Mouse (Mus musculus) common myeloid progenitor, adult 5-6 weeks (primary cell): ENCODE data around the gene Rbm46. TPM values are rescaled to one million over a fixed set of nuclear protein-coding genes. Genes with fewer than 3 reads are reported as not detected.

ENCODE experiments used
- ATAC-seq: replicated peaks from 2 replicates; pipeline ENCODE4 v1.8.0; 2016; ENCODE audit warnings: low read depth, mild to moderate bottlenecking, moderate TSS enrichment, inconsistent platforms; ENCODE audit not compliant: poor library complexity, severe bottlenecking
- total RNA-seq: library from RNA; stranded (forward); fragments of 200-1000, 187-1606 nt; gene quantifications from 2 replicates; pipeline ENCODE4 v1.2.3, GENCODE M21; 2017

Gene Rbm46
- not detected in 2 replicates for total RNA-seq

DNA sequence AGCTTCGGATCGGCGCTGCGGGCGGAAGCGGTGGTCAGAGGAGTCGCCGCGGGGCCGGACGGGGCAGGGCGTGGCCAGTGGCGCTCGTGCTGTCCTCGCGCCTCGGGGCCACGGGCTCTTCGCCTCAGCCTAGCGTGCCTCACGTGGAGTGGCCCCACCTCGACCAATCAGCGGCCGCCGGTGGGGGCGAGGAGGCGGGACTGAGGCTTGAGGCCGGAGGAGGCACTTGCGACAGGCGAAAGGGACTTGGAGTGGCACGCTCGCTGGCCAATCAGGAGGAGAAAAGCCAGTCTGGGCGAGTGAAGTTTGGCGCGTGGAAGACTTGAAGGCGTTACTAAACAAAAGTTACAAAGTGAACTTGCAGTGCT, at the start of gene Rbm46:
Gene Rbm46, minus strand, starts transcription at position 112 of the 368 bp plus-strand sequence.
- peak; percentile 80 for ATAC-seq

DNA sequence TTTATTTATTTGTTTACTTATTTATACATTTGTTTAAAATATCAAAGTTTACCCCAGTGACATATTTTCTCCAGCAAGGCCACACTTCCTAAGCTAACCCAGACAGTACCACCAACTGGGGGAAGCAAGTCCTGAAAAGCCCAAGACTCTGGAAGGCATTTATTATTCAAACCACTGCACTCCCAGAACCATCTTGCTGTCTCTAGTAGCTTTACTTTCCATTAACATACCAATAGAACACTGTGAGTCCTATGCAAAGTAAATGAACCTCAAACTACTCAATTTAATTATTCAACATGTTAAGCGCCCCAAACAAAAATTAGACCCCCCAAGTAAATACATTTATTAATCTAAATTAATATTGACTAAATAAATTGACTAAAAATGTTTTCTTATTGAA, 39.3 kb upstream of the Rbm46 start:
- no peak for ATAC-seq

DNA sequence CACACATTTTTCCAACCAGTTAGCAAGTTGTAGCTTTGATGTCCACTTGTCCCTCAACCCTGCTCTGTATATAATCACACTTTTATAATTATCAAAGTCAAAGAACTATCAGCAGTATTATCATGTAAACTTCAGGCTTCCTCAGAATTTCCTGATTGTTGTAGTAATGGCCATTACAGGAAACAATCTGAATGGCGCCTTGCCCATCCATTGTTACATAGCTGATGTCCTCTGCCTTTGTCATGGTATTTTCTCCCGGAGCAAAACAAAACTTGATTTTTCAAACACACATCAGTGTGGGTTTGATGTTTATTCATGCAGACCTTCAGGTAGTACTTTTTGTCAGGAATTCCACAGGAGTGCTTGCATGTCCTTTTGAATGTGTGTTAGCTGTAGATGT, 32.4 kb upstream of the Rbm46 start:
- no peak for ATAC-seq

DNA sequence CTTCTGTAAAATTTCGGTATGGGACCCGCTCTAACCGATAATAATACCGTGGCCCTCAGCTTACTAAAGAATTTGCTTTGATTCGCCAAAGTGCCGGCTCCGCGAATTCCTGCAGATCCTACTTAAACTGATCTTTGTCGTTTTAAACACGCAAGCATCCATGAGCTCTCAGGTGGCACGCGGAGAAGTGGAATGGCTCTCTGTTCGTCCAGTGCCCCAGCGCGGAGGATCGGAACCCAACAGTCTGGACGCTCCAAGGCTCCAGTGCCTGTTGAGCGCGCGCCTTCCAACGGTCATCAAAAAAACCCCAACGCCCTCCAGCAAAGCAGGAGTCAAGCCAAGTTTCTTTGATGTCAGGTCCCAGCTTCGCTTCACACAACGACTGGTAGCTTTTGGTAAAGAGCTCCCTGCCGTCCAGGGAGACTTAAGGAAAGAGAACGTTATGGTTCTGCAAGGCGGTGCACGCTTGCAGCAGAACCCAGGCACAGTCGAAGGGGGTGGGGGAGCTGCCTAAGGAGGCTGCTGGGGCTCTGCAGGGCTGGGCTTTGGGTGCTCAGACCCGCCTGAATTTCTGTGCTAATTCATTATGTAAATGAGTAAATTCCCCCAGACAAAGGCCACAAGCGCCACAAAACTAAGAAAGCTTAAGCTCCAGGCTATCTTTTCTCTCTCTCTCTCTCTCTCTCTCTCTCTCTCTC, 28.1 kb upstream of the Rbm46 start:
- ATAC-seq, result no peak; the same call in 1 of the 2 replicates

DNA sequence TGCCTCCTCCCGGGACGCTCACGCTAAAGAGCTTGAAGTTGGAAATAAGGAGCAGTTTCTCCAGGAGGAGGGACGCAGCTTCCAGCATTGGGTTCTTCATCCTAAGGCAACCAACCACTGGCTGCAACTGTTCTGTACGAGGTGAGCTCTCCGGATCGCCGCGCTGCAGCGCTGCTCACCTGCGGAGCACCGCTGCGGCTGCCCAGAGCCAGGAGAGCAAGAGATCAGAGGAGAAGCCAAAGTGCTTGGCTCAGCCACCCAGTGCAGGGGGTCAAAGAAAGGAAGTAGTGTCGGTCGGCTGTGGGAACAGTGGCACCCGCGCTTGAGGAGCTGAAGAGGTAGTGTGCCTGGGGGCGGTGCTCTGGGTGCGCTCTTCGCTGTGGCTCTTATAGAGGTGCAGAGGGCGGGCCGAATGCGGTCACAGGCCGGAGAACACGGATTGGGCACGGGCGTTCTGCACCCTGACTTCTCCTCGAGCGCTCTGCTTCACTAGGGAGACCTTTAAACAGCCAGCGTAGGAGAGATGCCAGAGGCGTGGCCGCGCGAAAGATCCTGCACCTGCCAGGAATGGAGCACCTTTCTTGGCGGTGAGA, 27.4 kb upstream of the Rbm46 start, which contains the start of gene Lrat:
Gene Lrat, minus strand, starts transcription at position 361 of the 593 bp plus-strand sequence.
- peak; percentile 94 for ATAC-seq

DNA sequence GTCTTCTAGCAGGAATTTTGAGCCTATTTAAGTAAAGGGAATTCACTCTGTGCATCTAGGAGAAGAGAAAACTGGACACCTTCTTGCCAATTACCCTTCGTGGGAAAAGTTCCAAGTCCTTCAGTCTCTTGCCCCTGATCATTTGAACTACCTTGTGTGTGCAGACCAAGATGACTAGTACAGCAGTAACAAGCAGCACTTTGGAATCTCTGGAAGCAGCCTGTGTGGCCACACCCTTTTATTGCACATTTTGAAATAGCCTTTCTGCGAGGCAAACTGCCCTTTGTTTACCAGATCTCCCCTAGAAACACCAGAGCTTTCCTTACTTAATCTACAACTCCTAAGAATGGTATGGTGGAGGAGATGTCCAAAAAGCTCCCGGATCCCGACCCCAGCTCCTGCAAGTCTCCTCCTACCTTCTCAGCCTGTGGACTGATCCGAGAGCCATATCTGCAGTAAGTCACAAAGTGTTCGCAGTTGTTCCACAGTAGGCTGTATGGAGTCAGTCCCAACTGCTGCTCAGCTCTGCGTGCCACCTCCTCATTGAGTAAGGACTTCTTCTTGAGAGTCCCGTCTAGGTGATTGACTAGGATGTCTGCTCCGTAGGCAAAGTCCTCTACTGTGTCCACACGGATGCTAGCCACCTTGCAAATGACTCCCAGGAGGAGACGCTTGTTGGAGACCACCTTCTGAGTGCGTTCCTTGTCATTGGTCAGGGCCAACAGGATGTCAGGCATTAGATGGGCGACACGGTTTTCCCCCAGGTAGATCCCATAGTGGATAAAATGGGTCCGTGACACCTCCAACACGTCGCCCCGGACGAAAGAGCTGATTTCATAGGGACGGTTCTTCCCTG, 26.7 kb upstream of the Rbm46 start:
- no peak for ATAC-seq

DNA sequence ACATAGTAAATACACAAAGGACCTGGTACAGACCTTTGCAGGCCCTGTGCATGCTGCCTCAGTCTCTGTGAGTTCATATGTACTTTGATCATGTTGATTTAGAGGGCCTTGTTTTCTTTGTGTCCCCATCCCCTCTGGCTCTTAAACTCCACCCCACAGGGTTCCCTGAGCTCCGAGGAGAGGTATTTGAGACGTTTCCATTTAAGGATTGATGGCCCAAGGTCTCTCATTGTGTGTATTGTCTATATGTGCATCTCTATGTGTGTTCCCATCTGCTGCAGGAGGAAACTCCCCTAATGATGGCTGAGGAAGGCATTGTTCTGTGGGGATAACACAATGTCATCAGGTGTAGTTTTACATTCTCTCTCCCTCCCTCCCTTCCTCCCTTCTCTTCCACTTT, 12.6 kb upstream of the Rbm46 start:
- no peak for ATAC-seq

DNA sequence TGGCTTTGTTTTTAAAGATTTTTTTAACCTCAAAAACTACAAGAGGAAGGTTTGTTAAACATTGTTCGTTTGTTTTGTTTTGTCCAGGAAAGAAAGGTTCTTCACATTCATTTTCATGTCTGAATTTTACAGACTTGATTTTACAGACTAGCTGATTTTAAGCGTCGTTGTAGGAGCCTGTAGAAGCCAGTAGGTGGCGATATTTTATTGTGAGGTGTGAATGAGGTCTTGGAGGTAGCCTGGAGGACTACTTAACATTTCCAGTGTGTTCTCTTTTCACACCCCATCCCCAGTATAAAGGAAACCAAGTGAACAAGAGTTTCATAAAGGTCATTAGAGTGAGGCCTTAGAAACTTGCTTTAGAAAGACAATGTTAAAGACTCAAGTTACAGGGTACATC, 975 bp upstream of the Rbm46 start:
- peak; percentile 71; the same call in 1 of the 2 replicates for ATAC-seq

DNA sequence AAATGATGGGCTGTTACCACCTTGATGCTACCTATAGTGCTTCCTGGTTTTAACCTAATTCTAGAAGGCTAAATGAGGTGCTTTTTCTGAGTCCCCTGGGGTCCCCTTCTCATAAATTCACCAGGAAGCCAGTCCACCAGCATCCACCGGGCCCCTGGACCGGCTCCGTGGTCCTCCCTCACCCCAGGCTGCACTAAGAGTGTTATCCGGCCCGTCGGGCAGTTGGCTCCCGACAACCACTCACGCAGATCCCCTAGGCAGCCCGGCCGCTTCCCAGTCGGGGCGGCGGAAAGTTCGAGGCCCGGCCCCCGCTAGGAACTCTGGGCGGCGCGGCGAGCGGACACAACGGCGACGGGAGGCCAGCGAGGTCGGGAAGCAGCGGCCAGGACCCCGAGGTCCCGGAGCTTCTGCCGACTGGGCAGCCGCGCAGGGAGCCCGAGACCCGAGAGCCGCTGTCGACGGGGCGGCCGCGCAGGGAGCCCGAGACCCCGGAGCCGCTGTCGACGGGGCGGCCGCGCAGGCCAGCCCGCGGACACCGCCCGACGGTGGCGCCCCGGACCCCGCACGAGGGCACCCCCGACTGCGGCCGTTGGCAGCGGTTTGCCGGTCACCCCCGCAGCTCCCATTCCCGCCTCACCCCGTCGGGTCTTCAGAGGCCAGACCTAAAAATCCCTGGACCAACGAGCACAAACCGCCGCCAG, 462 bp downstream of the Rbm46 start:
- no peak for ATAC-seq

DNA sequence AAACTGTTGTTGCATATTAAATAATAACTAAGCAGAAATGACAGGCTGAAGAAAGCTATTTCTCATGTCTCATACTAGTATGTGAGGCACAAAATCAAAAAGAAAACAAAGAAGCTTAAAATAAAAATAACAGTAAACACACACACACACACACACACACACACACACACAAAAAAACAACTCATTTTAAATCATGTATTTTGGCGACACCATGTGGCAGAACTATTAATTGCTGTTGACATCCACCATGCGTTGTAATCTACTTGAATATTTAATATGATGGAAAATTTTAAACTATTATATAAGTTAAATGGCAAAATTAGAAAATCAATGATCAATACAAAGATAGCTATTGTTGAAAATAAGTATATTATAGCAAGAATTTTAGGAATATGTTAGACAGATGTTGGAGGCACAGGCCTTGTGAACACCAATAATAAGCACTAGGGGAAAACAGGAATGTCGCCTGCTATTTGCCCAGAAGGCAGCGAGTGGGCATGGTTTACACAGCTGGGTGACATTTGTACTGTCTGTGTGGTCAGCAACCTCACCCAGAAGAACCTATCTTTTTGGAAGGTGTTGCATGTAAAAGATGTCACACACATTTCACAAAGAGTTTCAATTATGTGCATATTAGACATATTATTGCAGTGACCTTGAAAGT, 18.7 kb downstream of the Rbm46 start:
- ATAC-seq, result peak; percentile 54; the same call in 1 of the 2 replicates

DNA sequence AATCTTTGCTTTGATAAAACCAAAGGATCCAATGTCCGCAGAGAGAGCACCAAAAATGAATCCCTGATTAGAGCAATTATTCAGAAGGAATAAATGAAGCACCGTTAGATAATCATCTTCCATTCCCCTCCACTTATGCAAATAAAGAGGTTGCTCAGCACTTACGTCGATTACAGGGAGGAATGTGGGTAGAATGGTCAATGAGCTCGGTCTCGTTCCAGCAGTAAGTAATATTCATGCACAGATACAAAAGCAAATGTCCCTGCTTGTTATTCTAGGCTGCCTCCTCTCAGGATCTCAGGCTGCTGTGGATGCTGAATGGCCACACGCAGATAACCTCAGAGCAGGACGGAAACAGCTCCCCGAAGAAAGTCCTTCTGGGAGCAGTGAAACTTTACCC, 51.1 kb downstream of the Rbm46 start:
- no peak for ATAC-seq

DNA sequence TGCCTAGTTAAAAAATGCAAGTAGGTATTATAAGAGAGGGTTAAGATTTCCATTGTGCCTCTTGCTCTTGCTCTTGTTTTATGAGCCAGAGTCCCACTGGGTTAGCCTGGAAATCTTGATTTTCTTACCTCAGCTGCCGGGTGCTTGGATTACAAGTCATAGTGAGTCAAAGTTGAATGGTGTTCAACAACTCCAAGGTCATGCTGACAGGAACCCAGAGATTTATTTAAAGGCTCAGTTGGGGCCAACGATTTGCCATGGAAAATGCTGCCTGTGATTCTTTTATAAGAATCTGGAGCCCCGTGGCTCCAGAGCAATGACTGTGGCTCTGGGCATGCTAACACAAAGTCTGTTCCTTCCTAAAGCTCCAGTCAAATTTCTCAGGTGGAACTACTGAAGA, 64.4 kb downstream of the Rbm46 start:
- ATAC-seq, result no peak

DNA sequence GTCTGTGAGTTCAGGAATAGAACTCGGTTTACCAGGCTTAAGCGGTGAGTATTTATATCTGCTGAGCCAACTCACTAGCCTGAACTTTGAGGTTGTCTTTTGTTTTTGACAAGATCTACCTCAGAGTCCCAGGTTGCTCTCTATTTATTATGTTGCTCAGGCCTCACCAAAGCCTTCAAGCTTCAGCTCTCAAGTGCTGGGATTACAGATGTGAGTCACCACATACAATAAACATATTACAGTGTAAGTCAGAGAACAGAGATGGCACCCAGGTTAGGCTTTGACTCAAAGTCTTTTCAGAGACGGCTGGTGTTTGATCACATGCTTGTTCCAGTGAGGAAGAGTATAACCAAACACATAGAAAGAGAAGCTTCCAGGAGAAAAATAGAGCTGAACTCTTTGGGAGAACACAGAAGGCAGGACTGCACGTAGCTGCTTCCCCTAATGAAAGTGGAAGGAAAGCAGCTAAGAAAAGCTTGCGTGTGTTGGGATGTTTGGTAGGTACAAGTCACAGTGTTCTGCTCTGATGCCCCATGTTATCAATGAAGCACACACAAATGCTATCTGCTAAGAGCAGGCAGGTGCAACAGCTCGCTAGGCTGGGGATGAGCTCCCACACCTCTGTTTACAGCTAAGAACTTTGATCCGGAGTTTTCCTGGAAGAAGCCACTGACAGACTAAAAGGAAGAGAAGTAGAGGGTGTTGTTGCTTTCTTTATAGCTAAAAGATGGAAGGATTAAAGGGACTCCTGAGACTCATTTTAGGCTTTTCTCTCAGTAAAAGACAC, 65.8 kb downstream of the Rbm46 start:
- no peak for ATAC-seq

DNA sequence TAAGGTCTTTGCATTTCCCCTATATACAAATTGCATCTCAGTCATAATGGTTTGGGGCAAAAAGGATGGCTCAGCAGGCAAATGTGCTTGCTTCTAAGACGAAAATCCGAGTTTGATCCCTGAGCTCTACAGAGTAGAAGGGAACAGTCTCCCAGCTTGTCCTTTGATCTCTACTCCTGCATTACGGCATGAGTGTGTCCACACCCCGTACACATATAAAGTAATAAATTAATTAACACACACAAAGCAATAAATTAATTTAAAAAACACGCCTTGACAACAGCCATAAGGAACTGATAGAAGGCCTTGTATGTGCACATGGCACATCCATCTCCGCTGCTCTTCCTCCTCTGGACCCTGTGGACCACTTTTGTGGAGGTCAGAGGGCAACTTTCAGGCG, 66.5 kb downstream of the Rbm46 start:
- ATAC-seq, result no peak

DNA sequence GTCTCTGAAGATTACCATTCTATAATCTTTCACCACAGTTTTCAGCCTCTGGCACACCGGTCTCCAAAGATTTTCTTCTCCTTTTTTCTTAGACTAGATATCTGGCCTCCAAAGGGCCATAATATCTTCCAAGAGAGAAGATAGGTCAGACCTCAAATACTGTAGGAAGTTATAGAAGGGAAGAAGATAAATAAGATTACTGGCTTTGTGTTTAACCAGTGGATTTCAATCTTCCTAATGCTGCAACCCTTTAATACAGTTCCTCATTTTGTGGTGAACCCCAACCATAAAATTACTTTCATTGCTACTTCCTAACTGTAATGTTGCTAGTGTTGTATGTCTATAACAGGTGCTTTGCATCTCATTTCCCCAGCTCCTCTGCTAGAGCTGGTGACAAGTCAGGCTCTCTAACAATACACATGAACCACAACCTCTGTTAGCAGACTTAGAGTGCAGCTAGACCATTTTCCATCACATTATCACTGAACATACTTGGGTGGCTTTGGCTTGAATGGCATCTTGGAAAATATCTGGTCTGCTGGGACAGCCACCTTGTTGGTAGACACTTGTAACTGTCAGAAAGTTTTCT, 67.9 kb downstream of the Rbm46 start:
- peak; percentile 77 for ATAC-seq

DNA sequence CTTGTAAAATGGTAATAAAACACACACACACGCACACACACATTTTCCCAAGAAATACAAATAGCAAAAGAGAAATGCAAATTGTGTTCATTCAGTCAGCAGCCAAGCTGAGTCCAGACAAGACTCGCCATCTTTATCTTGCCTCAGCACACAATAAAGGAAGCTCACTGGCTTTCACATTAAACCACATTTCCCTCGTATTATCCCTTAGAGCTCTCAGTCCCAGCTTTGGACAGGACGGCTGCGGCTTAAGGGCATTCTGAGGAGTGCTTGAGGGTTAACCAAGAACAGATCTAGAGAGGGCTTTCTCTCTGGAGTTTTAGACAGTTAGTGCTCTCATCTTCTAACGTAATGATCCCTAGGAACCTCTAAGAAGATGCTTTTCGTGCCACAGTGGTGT, 71.0 kb downstream of the Rbm46 start:
- ATAC-seq, result peak; percentile 80

DNA sequence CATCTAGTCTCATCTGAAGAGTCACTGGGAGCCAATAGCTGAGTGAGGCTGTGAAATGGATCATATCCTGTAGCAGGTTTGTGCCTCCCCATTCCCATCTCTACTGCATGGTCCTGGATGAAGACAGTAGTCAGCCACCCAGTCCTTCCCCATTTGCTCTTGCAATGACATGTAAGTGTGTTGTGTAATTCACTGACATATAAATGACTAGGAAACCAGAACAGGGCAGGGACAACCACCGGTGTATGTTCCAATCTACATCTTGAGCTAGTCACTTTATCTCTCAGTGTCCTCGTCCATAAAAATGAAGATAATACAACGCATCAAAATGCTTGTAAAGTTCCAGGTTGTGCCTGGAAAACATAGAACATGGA, 75.8 kb downstream of the Rbm46 start:
- ATAC-seq, result peak; percentile 60

DNA sequence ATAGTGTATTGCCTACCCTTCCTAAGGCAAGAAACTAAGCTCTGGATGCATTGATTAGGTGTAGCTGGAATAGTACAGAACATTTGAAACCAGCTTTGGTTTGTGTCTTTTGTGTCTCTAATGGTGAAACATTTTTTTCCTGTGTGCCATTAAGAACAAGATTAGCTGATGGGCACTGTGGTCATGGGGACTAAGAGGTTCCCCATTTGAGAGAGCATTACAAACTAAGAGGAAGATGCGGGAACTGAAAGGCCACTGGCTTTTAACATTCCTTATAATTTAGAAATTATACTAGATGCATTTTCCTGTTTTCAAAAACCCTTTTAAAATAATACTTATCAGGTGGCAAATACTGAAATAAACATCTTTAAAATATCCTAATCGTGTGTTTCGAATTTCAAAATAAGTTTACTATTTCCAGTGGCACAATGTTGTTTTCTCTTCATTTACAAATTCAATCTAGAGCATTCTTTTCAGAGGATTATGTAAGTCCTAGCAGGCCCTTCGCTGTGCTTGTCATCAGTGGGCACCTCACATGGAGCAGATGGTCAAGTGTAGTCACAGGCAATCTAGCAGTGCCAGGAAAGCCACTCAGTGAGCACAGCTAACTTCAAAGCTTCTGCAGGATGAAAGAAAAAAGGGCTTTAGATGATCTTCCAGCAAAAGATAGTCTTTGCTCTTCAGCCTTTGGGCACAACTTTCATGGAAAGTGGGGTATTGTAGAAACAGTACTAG, 76.4 kb downstream of the Rbm46 start:
- peak; percentile 71 for ATAC-seq
